Mouse (Mus musculus) T-helper 2 cell (primary cell): ENCODE measurements at regions not wholly inside any gene's neighbourhood (a gene's known extent, or its start where the extent isn't known, plus 50 kb on each side); places are given as distances from the start of the nearest gene placed in this dataset.

Source experiments
- in situ Hi-C: fragments of 300-600 bp; cut with MboI, MseI; formaldehyde crosslinking; loops from one replicate; pipeline ENCODE4 v1.15.1; 2025; ENCODE audit warnings: high pct_unique_total_duplicates

GRCm38 (mm10) chr1:128788227-128788626 is 196.1 kb upstream of the Cxcr4 start:
- in situ Hi-C loops = no loop called here

GRCm38 (mm10) chr1:128786941-128787569 is 195.0 kb upstream of the Cxcr4 start:
- in situ Hi-C loops = no loop called here

GRCm38 (mm10) chr1:128782286-128782685 is 190.2 kb upstream of the Cxcr4 start:
- in situ Hi-C loops = no loop called here

- in situ Hi-C loops = no loop called here
Observed at GRCm38 (mm10) chr1:128781871-128782270, 189.8 kb upstream of the Cxcr4 start.

GRCm38 (mm10) chr1:128781311-128781710 is 189.2 kb upstream of the Cxcr4 start:
- in situ Hi-C loops = no loop called here

- in situ Hi-C loops = no loop called here
Observed at GRCm38 (mm10) chr1:128779586-128780158, 187.6 kb upstream of the Cxcr4 start.

GRCm38 (mm10) chr1:128772440-128772839 is 180.3 kb upstream of the Cxcr4 start:
- in situ Hi-C loops = no loop called here

- in situ Hi-C loops = no loop called here
Observed at GRCm38 (mm10) chr1:128770786-128771185, 178.7 kb upstream of the Cxcr4 start.

- in situ Hi-C loops = no loop called here
Observed at GRCm38 (mm10) chr1:128767991-128768390, 175.9 kb upstream of the Cxcr4 start.

GRCm38 (mm10) chr1:128767415-128767814 is 175.3 kb upstream of the Cxcr4 start:
- in situ Hi-C loops = no loop called here

GRCm38 (mm10) chr1:128766894-128767268 is 174.8 kb upstream of the Cxcr4 start:
- in situ Hi-C loops = no loop called here

GRCm38 (mm10) chr1:128766193-128766893 is 174.2 kb upstream of the Cxcr4 start:
- in situ Hi-C loops = no loop called here

- in situ Hi-C loops = no loop called here
Observed at GRCm38 (mm10) chr1:128765626-128766025, 173.5 kb upstream of the Cxcr4 start.

- in situ Hi-C loops = no loop called here
Observed at GRCm38 (mm10) chr1:128765142-128765541, 173.0 kb upstream of the Cxcr4 start.

GRCm38 (mm10) chr1:128762854-128763253 is 170.8 kb upstream of the Cxcr4 start:
- in situ Hi-C loops = no loop called here

GRCm38 (mm10) chr1:128762076-128762475 is 170.0 kb upstream of the Cxcr4 start:
- in situ Hi-C loops = no loop called here

GRCm38 (mm10) chr1:128758802-128759481 is 166.8 kb upstream of the Cxcr4 start:
- in situ Hi-C loops = no loop called here

GRCm38 (mm10) chr1:128758294-128758801 is 166.3 kb upstream of the Cxcr4 start:
- in situ Hi-C loops = no loop called here

GRCm38 (mm10) chr1:128753427-128754012 is 161.4 kb upstream of the Cxcr4 start:
- in situ Hi-C loops = no loop called here

GRCm38 (mm10) chr1:128749437-128749994 is 157.4 kb upstream of the Cxcr4 start:
- in situ Hi-C loops = loop anchor here (10.0 kb wide), 1 partner anchor 1405 kb away; no protein-coding TSS in a partner anchor

GRCm38 (mm10) chr1:128747196-128747790 is 155.2 kb upstream of the Cxcr4 start:
- in situ Hi-C loops = loop anchor here (10.0 kb wide), 1 partner anchor 1402 kb away; no protein-coding TSS in a partner anchor
